Mouse (Mus musculus) hindbrain, embryonic 14.5 days (tissue): ENCODE data around the gene Hif1an. TPM values are rescaled to one million over a fixed set of nuclear protein-coding genes. Genes with fewer than 3 reads are reported as not detected.
A peak's percentile ranks its signal among the peaks of the same experiment; 100 is the strongest.

Experiments
- ATAC-seq: fragments of 200-750 bp; cut with Nextera tagmentation; 2 replicates; pipeline ENCODE4 v1.8.0; 2017; ENCODE audit warnings: moderate number of reproducible peaks, mild to moderate bottlenecking, moderate TSS enrichment, moderate library complexity; ENCODE audit not compliant: low FRiP score
- DNase-seq: peaks from one replicate; pipeline ENCODE4 v3.0.0-alpha.2; 2015; ENCODE audit warnings: low spot score
- H3K27ac ChIP-seq: fragments of 300-500 bp; sonication (generic); 2 replicates; pipeline ENCODE4 v1.5.1; 2014; ENCODE audit warnings: mild to moderate bottlenecking, moderate library complexity
- H3K27me3 ChIP-seq: fragments of 300-500 bp; sonication (generic); 2 replicates; pipeline ENCODE4 v1.6.1; 2014; ENCODE audit warnings: mild to moderate bottlenecking, low read length, mixed read lengths; ENCODE audit not compliant: control insufficient read depth, insufficient read depth
- H3K36me3 ChIP-seq: fragments of 300-500 bp; sonication (generic); replicated peaks from 2 replicates; pipeline ENCODE4 v1.6.1; 2014; ENCODE audit not compliant: control insufficient read depth, insufficient read depth
- H3K4me1 ChIP-seq: fragments of 300-500 bp; sonication (generic); replicated peaks from 2 replicates; pipeline ENCODE4 v1.6.1; 2014; ENCODE audit warnings: antibody characterized with exemption, low read length, mixed read lengths; ENCODE audit not compliant: control insufficient read depth, insufficient read depth
- H3K4me2 ChIP-seq: fragments of 300-500 bp; sonication (generic); replicated peaks from 2 replicates; pipeline ENCODE4 v1.6.1; 2014; ENCODE audit warnings: mild to moderate bottlenecking, moderate library complexity
- H3K4me3 ChIP-seq: fragments of 300-500 bp; sonication (generic); replicated peaks from 2 replicates; pipeline ENCODE4 v1.5.1; 2014; ENCODE audit warnings: mild to moderate bottlenecking, low read length
- H3K9ac ChIP-seq: fragments of 300-500 bp; sonication (generic); 2 replicates; pipeline ENCODE4 v1.6.1; 2014
- H3K9me3 ChIP-seq: fragments of 300-500 bp; sonication (generic); 2 replicates; pipeline ENCODE4 v1.6.1; 2016; ENCODE audit warnings: low read length; ENCODE audit not compliant: control insufficient read depth
- WGBS: fragments of 180-500 bp; shearing (Covaris S2); extraction: QIAGEN DNeasy Blood & Tissue Kit; methylation state at CpG from one replicate; pipeline ENCODE4 v1.1.7; 2014; 5-methylcytosine and 5-hydroxymethylcytosine counted together
- polyA plus RNA-seq: library from polyadenylated mRNA; unstranded; fragments of >200 nt; fragmentation: Nextera tagmentation; extraction: Ambion mirVana; gene quantifications from 2 replicates; pipeline ENCODE4 v1.2.1, GENCODE M21; 2014

Gene Hif1an
- polyA plus RNA-seq, result 19.3 and 20.6 TPM in 2 replicates

DNA sequence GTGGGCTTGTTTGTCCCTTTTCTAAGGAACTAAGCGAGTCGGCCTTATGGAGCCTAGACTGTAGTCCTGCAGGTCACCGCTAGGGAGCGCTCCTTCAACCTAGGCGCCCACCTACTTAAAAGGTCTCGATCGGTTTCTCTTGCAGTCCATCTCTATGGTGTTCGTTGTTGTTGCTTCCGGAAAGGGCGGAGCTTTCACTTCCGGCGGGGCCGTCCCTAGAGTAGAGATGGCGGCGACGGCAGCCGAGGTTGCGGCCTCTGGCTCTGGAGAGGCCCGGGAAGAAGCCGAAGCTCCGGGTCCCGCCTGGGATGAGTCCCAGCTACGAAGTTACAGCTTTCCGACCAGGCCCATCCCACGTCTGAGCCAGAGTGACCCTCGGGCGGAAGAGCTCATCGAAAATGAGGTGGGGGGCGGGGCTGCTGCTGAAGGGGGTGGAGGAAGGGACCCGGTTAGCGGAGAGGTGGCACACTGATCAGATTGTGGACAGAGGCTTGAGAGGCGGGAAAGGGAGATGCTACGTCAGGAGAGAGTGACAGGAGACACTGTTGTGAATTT is at the start of gene Hif1an:
Hif1an (plus strand) TSS at position 199 of the 555 bp plus-strand sequence.
- peak within 1 kb of the TSS; percentile 74 for H3K27ac ChIP-seq
- H3K4me1 ChIP-seq, result peaks cover 12% of the 10 kb centered on the region
- H3K27me3 ChIP-seq, result peaks cover 8% of the 10 kb centered on the region; the same call in 1 of the 2 replicates
- peak within 1 kb of the TSS; percentile 64 for H3K4me2 ChIP-seq
- WGBS, result under 1% methylated on average over 33 of the region's 33 CpGs
- peak; percentile 97 for DNase-seq
- peak within 1 kb of the TSS; percentile 54 for H3K4me3 ChIP-seq
- peaks cover 33% of the 10 kb centered on the region for H3K36me3 ChIP-seq
- ATAC-seq, result peak; percentile 97
- peak within 1 kb of the TSS; percentile 66 for H3K9ac ChIP-seq
- no peaks in the 10 kb centered on the region for H3K9me3 ChIP-seq

DNA sequence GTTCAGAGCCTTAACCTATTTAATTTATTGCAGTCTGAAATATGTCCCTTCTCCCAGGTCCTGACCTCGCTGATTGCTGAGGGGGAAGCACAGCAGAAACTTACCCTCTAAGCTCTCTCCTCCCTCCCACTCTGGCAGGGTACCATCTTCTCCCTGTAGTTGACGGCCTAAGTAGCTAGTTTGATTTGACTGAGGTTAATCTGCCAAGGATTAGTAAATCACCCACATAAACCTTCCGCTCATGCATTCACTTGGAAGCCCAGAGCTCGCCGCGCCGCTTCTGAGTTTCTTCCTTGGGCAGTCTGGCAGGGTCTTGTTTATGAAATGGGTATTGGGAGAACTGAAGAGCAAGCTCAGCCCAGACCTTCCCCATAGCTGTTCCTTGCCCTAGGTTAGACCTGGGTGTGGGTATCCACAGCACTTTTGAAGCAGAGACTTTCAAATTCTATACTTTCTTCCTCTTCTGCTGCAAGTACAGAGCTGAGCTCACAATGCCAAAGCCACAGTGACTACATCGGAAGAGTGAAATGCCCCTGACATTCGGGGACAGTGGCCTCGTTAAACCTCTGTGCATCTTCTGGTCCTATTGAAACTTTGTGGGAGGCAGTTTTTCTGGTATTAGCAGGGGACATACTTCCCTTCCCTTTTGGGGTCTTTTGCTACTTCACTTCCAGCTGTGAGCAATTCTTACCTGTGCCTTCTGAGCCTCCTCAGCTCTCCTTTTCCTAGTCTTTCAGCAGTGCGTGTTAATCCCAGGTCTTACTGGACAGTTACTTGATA is 49.4 kb upstream of the Hif1an start:
- DNase-seq, result no peak
- H3K4me2 ChIP-seq, result no peak overlapping the region
- peaks cover 96% of the 10 kb centered on the region for H3K27me3 ChIP-seq
- no peak overlapping the region for H3K4me3 ChIP-seq
- no peak for ATAC-seq
- H3K9me3 ChIP-seq, result no peaks in the 10 kb centered on the region
- no peak overlapping the region for H3K27ac ChIP-seq
- no peak overlapping the region for H3K9ac ChIP-seq
- peaks cover 17% of the 10 kb centered on the region for H3K4me1 ChIP-seq
- WGBS, result 10% methylated on average over 11 of the region's 11 CpGs
- H3K36me3 ChIP-seq, result no peaks in the 10 kb centered on the region

DNA sequence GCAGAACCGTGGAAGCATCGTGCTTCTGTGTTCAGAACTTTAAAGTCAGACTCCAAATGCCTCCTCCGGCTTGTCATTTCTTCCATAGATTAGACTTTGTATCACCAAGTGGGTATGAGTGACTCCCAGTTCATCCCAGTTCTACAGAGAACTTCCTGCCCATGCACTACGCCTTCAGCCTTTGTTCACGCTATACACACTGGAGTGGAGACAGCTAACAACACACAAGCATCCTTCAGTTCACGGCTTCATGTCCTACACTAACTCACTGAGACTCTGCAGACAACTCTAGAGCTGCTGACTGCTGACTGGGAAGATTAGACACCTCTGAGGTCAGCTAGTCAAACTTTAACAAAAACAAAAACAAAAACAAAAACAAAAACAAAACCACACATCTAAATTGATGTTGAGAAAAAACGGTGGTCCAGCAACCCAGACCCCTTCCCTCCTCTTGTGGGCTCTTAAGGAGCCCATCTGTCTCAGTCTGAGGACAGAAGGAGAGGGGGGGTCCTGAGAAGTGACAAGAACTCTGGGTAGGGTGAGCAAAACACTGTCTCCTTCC is 48.6 kb upstream of the Hif1an start:
- Histone ChIP-seq H3K9ac (no peak overlapping the region), H3K36me3 (no peaks in the 10 kb centered on the region), H3K27me3 (peaks cover 98% of the 10 kb centered on the region), H3K27ac (0 out of 2 replicates have a peak overlapping the region, but pooled peaks have one; percentile 9), H3K4me3 (no peak overlapping the region), H3K9me3 (no peaks in the 10 kb centered on the region), H3K4me2 (no peak overlapping the region), H3K4me1 (peaks cover 17% of the 10 kb centered on the region)
- ATAC-seq, result no peak
- no peak for DNase-seq
- WGBS, result 16% methylated on average over 7 of the region's 7 CpGs

DNA sequence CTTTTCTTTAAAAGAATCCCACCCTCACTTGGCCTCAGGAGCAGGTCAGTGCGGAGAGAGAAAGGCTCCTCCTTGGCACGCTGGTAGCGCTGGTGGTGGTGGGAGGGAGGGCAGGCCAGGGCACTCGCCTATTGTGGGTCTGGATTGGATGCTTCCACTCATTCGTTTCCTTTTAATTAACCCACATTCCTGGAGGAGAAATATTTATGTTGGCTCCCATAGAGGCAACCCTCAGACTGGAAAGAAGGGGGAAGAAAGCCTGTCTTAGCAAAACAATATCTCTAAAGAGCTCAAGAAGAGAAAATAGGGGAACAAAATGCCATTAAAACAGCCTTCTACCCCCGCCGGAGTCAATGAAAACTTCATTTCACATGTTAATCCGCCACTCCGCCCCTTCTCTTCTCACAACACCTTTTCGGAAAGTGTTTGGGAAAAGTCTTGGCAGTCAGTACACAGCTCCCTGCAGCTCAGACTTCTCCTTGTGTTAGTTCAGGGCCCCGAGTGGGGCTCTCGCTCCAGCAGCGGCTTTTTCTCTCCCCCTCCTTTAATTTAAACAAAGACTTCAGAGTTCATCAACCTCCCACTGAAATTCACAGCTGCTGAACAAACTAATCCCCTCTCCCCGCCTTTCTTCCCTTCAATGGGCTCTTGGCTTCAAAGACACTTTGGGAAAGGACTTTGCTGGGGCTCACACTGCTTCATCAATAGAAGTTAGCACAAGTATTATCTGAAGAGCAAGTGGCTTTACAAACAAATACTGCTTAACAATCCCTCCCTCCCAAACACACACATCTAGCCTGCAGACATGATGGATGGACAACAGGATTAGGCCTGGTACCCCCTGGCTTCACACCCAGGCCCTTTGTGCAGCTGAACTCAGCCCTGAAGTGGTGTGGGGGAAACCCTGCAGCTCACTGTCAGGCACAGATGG is 47.9 kb upstream of the Hif1an start:
- Histone ChIP-seq H3K36me3 (no peaks in the 10 kb centered on the region), H3K27ac (0 out of 2 replicates have a peak overlapping the region, but pooled peaks have one; percentile 9), H3K4me2 (no peak overlapping the region), H3K9me3 (no peaks in the 10 kb centered on the region), H3K27me3 (peaks cover 98% of the 10 kb centered on the region), H3K4me1 (peaks cover 17% of the 10 kb centered on the region), H3K9ac (no peak overlapping the region), H3K4me3 (no peak overlapping the region)
- WGBS, result 3% methylated on average over 14 of the region's 14 CpGs
- DNase-seq, result peak; percentile 45
- ATAC-seq, result peak; percentile 75; the same call in 1 of the 2 replicates

DNA sequence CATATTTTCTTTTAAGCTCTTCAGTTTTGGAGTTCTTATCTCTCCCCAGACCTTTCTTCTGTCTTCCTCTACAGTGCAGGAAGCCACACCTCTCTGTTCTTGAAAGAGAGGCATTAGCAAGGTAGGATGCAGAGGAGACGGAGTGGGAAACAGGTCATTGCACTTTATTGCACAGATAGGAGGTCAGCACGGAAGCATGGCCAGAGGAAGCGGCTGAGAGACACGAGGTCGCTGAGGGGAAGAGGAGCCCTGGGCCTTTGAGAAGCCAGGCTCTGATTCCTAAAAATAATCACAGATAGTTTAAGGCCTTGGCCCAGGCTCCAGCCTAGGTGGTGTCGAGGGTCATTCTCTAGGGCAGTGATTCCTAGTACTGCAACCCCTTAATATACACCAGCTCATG is 46.9 kb upstream of the Hif1an start:
- no peaks in the 10 kb centered on the region for H3K9me3 ChIP-seq
- H3K36me3 ChIP-seq, result no peaks in the 10 kb centered on the region
- H3K9ac ChIP-seq, result no peak overlapping the region
- DNase-seq (no peak), ATAC-seq (no peak)
- peaks cover 93% of the 10 kb centered on the region for H3K27me3 ChIP-seq
- WGBS, result 35% methylated on average over 6 of the region's 6 CpGs
- no peak overlapping the region for H3K4me3 ChIP-seq
- no peak overlapping the region for H3K4me2 ChIP-seq
- H3K4me1 ChIP-seq, result peaks cover 12% of the 10 kb centered on the region
- H3K27ac ChIP-seq, result no peak overlapping the region

DNA sequence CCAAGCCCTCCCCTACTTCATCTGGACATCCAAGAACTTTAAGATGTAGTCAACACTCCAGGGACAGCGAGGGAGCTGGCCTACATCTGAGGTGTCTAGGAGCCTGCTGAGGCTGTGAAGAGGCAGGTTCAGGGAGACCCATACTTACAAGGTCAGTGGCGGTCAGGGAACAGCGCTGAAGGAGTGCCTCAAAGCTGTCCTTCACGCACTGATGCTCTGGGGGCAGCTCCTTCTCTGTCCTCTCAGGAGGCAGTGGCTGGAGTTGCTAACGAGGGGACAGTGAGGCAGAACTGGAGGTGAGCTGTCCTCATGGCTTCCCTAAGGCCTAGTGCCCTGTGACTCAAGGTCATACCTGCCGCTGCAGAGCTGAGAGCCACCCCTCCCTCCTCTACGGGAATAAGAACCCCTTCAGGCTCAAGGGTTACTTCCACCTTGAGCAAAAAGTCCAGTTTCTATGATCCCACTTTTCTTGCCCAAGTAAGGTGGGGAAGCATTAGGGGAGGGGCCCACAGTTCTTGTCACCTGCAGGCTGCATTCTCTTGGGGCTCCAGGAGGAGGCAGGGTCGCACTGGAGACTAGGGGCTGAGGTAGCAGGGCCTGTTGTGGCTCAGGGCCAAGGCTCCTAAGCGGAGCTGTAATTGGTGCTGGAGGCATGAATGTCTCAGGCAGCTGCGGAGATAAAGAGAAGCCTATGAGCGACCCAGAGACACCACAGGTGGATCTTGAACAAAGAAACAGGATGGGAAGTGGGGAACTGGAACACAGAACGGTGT is 44.5 kb upstream of the Hif1an start:
- Histone ChIP-seq H3K27ac (no peak overlapping the region), H3K9ac (no peak overlapping the region), H3K27me3 (peaks cover 74% of the 10 kb centered on the region), H3K4me2 (no peak overlapping the region), H3K4me1 (no peaks in the 10 kb centered on the region; the same call in 1 of the 2 replicates), H3K9me3 (no peaks in the 10 kb centered on the region), H3K4me3 (no peak overlapping the region), H3K36me3 (no peaks in the 10 kb centered on the region)
- DNase-seq (no peak), ATAC-seq (no peak)
- 46% methylated on average over 12 of the region's 12 CpGs for WGBS

DNA sequence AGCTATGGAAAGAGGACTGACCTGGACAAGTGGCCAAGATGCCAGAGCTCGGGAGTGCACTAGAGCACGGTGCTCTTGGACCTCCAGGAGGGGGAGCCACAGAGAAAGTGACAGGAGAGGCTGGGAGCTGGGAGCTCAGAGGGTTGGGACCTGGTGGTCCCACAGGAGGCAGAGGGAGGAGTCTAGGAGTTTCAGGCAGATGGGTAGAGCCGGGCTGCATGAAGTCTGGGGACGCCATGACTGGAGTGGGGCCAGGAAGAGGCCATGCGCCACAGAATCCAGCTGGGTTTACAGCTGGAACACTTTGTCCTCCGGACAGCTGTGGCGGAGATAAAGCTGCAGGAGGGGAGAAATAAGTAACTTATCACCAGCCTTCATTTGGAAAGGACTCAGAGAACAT is 43.5 kb upstream of the Hif1an start:
- no peak for DNase-seq
- H3K4me1 ChIP-seq, result no peaks in the 10 kb centered on the region; the same call in 1 of the 2 replicates

DNA sequence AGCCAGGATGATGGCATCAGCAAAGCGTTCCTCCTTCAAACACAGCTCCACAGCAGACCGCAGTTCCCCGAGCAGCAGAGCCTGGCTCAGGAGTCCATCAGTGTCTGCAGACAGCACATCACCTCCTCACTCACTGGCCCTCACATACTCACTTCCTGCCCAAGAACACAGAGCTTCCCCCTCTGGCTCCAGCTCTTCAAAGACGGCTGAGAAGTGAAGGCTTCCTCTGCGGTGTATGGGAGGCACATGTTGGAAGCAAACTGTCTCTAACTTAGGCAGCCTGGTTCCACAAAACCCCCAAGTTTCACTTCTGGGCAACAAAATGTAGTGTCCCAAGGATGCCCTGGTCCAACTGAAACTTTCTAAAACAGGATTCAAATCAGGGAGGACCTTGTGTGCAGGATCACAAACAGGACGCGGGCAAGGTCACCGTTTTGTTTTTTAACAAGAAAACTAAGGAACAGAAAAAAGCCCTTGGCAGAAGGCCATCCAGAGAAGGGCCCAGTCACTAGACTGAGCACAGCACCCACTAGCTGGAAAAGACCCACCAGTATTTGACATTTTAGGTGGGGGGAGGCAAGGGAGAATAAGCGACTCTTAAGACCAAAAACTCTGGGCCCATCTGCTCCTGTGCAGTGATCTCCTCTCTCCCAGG is 37.0 kb upstream of the Hif1an start:
- ATAC-seq (no peak), DNase-seq (no peak)
- Histone ChIP-seq H3K4me3 (no peak overlapping the region), H3K4me2 (no peak overlapping the region), H3K4me1 (no peaks in the 10 kb centered on the region), H3K9ac (no peak overlapping the region), H3K36me3 (no peaks in the 10 kb centered on the region), H3K27ac (no peak overlapping the region), H3K9me3 (no peaks in the 10 kb centered on the region), H3K27me3 (peaks cover 12% of the 10 kb centered on the region)
- WGBS, result 87% methylated on average over 9 of the region's 9 CpGs

More for the DNA sequence above, 43.5 kb upstream of the Hif1an start:
- Histone ChIP-seq H3K36me3 (no peaks in the 10 kb centered on the region), H3K27me3 (peaks cover 71% of the 10 kb centered on the region), H3K4me2 (no peak overlapping the region), H3K9ac (no peak overlapping the region), H3K4me3 (no peak overlapping the region), H3K9me3 (no peaks in the 10 kb centered on the region), H3K27ac (no peak overlapping the region)
- WGBS, result 20% methylated on average over 7 of the region's 7 CpGs
- ATAC-seq, result no peak
